In the genomic region with DNA sequence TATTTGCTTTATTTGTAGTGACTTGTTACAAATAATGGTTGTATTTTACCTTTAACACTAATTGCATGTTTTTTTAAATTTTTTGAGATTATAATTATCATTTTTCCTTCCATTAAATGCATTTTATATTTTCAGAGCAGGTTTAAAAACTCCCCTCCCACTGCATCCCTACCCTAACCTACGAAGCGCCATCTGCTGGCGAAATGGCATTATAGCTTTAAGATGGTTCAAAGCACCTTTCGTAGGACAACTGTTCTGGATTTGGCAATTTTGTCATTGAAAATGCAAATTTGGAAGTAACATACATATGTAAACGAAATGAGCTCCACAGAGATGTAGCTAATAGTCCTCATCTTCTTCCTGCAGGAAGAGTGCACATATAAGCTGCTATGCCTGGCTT, we compare ENCODE assay signal across 9 mouse cellular contexts. TPM values are rescaled to one million over a fixed set of nuclear protein-coding genes. Genes with fewer than 3 reads are reported as not detected.
A peak's percentile ranks its signal among the peaks of the same experiment; 100 is the strongest.
DNase-seq lines count a peak whose midpoint lies in the region; ATAC-seq and TF ChIP-seq lines count a peak whose summit lies in the region.
"Had no signal": no experiment of that assay in that cellular context is flagged by ENCODE, and none has a peak within 500 bp of the region (broad histone marks: within the 10 kb centered on the region; RNA-seq: fewer than 3 reads in every experiment).

No protein-coding gene starts in this region.

- H3K27me3 ChIP-seq in heart, adult 2 months (ENCODE audit: control insufficient read depth, insufficient read depth, low read length): no peaks in the 10 kb centered on the region
- H3K27me3 ChIP-seq in heart, embryonic 12.5 days (replicated peaks): 0 out of 2 replicates have a peak, but pooled peaks cover 3% of the 10 kb centered on the region

- peak; percentile 92 for TF ChIP-seq CTCF in heart, adult 2 months (IDR thresholded peaks at IDR 0.05)

- H3K27ac ChIP-seq in heart, adult 2 months: no peak overlapping the region
- no peak overlapping the region for H3K27ac ChIP-seq in heart, embryonic 12.5 days (ENCODE audit: poor library complexity, severe bottlenecking)

- no peak for TF ChIP-seq POLR2A in heart, adult 2 months (IDR thresholded peaks at IDR 0.05; ENCODE audit: insufficient read depth, low read depth, low read length)

- H3K36me3 ChIP-seq in heart, adult 2 months (ENCODE audit: control insufficient read depth, insufficient read depth, low read length): no peaks in the 10 kb centered on the region
- no peaks in the 10 kb centered on the region for H3K36me3 ChIP-seq in heart, embryonic 12.5 days

- H3K4me3 ChIP-seq in heart, adult 2 months: no peak overlapping the region
- no peak overlapping the region for H3K4me3 ChIP-seq in heart, embryonic 12.5 days

- no peak overlapping the region for H3K9ac ChIP-seq in heart, adult 2 months (ENCODE audit: low read depth, low read length)
- no peak overlapping the region for H3K9ac ChIP-seq in heart, embryonic 12.5 days

- WGBS in heart, adult 2 months: 14% methylated on average over 5 of the region's 5 CpGs
- WGBS in heart, embryonic 12.5 days: 11% methylated on average over 5 of the region's 5 CpGs

- TF ChIP-seq EP300 in heart, adult 2 months (IDR thresholded peaks at IDR 0.05; ENCODE audit: insufficient read depth, low read depth, low read length): no peak

- H3K79me2 ChIP-seq in heart, adult 2 months (replicated peaks; ENCODE audit: control insufficient read depth, insufficient read depth, low read length): no peaks in the 10 kb centered on the region

- H3K4me2 ChIP-seq in heart, embryonic 12.5 days: no peak overlapping the region

- intact Hi-C loops in heart, adult 2 months (cut with DNase I): loop anchor here (1.0 to 10.0 kb wide), 4 partner anchors 84 to 594 kb away; no protein-coding TSS in a partner anchor
- intact Hi-C loops in gastrocnemius, postnatal 14 days (cut with DNase I; ENCODE audit: low total_unique reads): loop anchor here (5.0 kb wide), 1 partner anchor 141 kb away; no protein-coding TSS in a partner anchor

- ATAC-seq in heart, embryonic 12.5 days (ENCODE audit: insufficient number of reproducible peaks, low FRiP score): no peak
- ATAC-seq in monocyte, adult 5-6 weeks (replicated peaks; ENCODE audit: insufficient number of reproducible peaks, low FRiP score, low TSS enrichment, poor library complexity, severe bottlenecking): no peak

- H3K9me3 ChIP-seq in heart, embryonic 12.5 days (replicated peaks): no peaks in the 10 kb centered on the region

- DNase-seq in heart, adult 2 months: peak; percentile 17 to 36
- peak; percentile 18 for DNase-seq in right cerebral cortex, adult 18-20 months
- DNase-seq in right cerebral cortex, postnatal 36 days (ENCODE audit: low spot score in 2 of 2): no peak
- peak; percentile 53 for DNase-seq in adrenal gland, postnatal 25 days
- DNase-seq in gastrocnemius, postnatal 14 days: peak; percentile 44
- DNase-seq in lung, postnatal 14 days: peak; percentile 72

- no peaks in the 10 kb centered on the region for H3K4me1 ChIP-seq in heart, adult 2 months (ENCODE audit: control insufficient read depth, insufficient read depth, low read length)
- H3K4me1 ChIP-seq in heart, embryonic 12.5 days (replicated peaks): peaks cover under 1% of the 10 kb centered on the region; the same call in 1 of the 2 replicates

RNA-seq across cellular contexts. Expression of a gene that starts 5.9 kb away (rescaled TPM):
- total RNA-seq in heart, adult 2 months (2021): 10 to 100 TPM; 24.1 to 24.4 TPM
- polyA plus RNA-seq in heart, adult 2 months (2012; rRNA removed): 15.3 and 27.8 TPM in 2 replicates
- 65.6 and 69.9 TPM in 2 replicates for polyA plus RNA-seq in heart, embryonic 12.5 days (2016; fragmentation: Nextera tagmentation; extraction: Ambion mirVana)
- total RNA-seq in adrenal gland, postnatal 25 days (2021): 43.3 and 49.4 TPM in 2 replicates
- 10 to 100 TPM; 15.7 to 21.6 TPM for total RNA-seq in gastrocnemius, postnatal 14 days (2021)
- total RNA-seq in monocyte, adult 5-6 weeks (2017): 17.6 to 21.5 TPM (median 20.6 TPM) in 3 replicates

RNA-seq across cellular contexts. Expression of a gene that starts 18.6 kb away (rescaled TPM):
- 10 to 100 TPM; 39.4 to 40.6 TPM for total RNA-seq in heart, adult 2 months (2021)
- 29.6 and 45.4 TPM in 2 replicates for polyA plus RNA-seq in heart, adult 2 months (2012; rRNA removed)
- polyA plus RNA-seq in heart, embryonic 12.5 days (2016; fragmentation: Nextera tagmentation; extraction: Ambion mirVana): 47.8 and 50.1 TPM in 2 replicates
- total RNA-seq in adrenal gland, postnatal 25 days (2021): 72.6 and 83.4 TPM in 2 replicates
- 10 to 100 TPM; 21.4 to 24.2 TPM for total RNA-seq in gastrocnemius, postnatal 14 days (2021)
- 34.2 to 61.7 TPM (median 40.5 TPM) in 3 replicates for total RNA-seq in monocyte, adult 5-6 weeks (2017)

RNA-seq across cellular contexts. Expression of a gene that starts 19.1 kb away (rescaled TPM):
- not detected for total RNA-seq in heart, adult 2 months (2021)
- polyA plus RNA-seq in heart, adult 2 months (2012; rRNA removed): not detected in 2 replicates
- not detected in 2 replicates for polyA plus RNA-seq in heart, embryonic 12.5 days (2016; fragmentation: Nextera tagmentation; extraction: Ambion mirVana)
- not detected in 2 replicates for total RNA-seq in adrenal gland, postnatal 25 days (2021)
- not detected for total RNA-seq in gastrocnemius, postnatal 14 days (2021)
- not detected in 3 replicates for total RNA-seq in monocyte, adult 5-6 weeks (2017)
- total RNA-seq: layer of hippocampus, adult 18-20 months had no signal

RNA-seq across cellular contexts. Expression of a gene that starts 39.2 kb away (rescaled TPM):
- total RNA-seq in heart, adult 2 months (2021): not detected
- not detected in 2 replicates for polyA plus RNA-seq in heart, adult 2 months (2012; rRNA removed)
- not detected in 2 replicates for polyA plus RNA-seq in heart, embryonic 12.5 days (2016; fragmentation: Nextera tagmentation; extraction: Ambion mirVana)
- not detected in 2 replicates for total RNA-seq in adrenal gland, postnatal 25 days (2021)
- not detected for total RNA-seq in gastrocnemius, postnatal 14 days (2021)
- total RNA-seq in monocyte, adult 5-6 weeks (2017): 0.38 TPM in 1 of 3 replicates, not detected in the others
- total RNA-seq: layer of hippocampus, adult 18-20 months had no signal

Comparison
In these comparisons a context has a peak if more than half of its experiments do, and no peak if none do; other contexts are left out.
1. DNase-seq: peak in heart, adult 2 months (2 of 2), right cerebral cortex, adult 18-20 months (single experiment), adrenal gland, postnatal 25 days (single experiment), gastrocnemius, postnatal 14 days (single experiment) and lung, postnatal 14 days (single experiment); none in right cerebral cortex, postnatal 36 days (0 of 2).